Comparison of ENCODE assay signal across 9 mouse cellular contexts in the genomic region with DNA sequence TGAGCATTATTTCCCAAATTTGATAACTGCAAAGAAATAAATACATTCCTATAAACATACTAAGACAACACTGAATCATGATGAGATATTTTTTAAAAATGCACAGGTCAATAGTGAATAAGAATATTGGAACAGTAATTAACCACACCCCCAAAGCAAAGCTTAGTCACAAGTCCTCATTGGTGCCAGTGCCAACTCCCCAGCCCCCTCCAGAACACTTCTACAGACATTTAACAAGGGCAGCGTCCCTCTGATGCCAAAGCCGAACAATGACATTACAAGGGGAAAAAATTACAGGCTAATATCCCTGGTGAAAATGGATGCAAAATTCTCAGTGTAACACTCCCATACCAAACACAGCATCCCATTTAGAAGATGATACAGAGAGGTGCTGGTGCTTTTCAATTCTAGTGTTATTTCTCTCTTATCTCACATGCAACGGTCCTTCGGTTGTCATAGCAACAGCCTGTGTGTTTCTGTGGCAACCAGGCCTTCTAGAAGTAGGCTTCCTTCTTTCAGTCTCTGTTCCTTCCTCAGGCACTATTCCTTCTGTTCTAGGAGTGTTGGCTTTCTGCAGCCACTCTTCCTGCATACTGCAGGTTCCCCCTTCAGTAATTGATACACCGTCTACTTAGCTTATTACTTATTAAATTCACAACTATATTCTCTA. TPM values are rescaled to one million over a fixed set of nuclear protein-coding genes. Genes with fewer than 3 reads are reported as not detected.
A peak's percentile ranks its signal among the peaks of the same experiment; 100 is the strongest.
DNase-seq lines count a peak whose midpoint lies in the region; ATAC-seq lines count a peak whose summit lies in the region.
"Had no signal": no experiment of that assay in that cellular context is flagged by ENCODE, and none has a peak within 500 bp of the region (broad histone marks: within the 10 kb centered on the region; RNA-seq: fewer than 3 reads in every experiment).

No protein-coding gene starts in this region.

- H3K9me3 ChIP-seq in hindbrain, embryonic 16.5 days (ENCODE audit: control insufficient read depth, low read length), result no peaks in the 10 kb centered on the region; the same call in 1 of the 2 replicates
- H3K9me3 ChIP-seq in midbrain, embryonic 14.5 days (ENCODE audit: control insufficient read depth, low read length), result no peaks in the 10 kb centered on the region

- peak overlapping the region; percentile 17; the same call in 1 of the 2 replicates for H3K4me2 ChIP-seq in hindbrain, embryonic 16.5 days (ENCODE audit: low read length)
- H3K4me2 ChIP-seq in midbrain, embryonic 14.5 days (ENCODE audit: low read length), result peak overlapping the region; percentile 49

- DNase-seq in ES-CJ7 (ENCODE audit: low read depth, low spot score), result peak; percentile 36
- peak; percentile 4 for DNase-seq in embryo, embryonic 9.5 days (ENCODE audit: extremely low spot score)
- DNase-seq in midbrain, embryonic 14.5 days, result peak; percentile 96
- DNase-seq in gastrocnemius, postnatal 25 days, result no peak
- no peak for DNase-seq in spleen, adult 12 weeks (ENCODE audit: low spot score)
- DNase-seq in kidney, postnatal 4 days, result no peak

- H3K36me3 ChIP-seq in hindbrain, embryonic 16.5 days (ENCODE audit: control insufficient read depth, insufficient read depth, low read length), result no peaks in the 10 kb centered on the region
- H3K36me3 ChIP-seq in midbrain, embryonic 14.5 days (ENCODE audit: control insufficient read depth, insufficient read depth, low read length), result no peaks in the 10 kb centered on the region

- no peak overlapping the region for H3K9ac ChIP-seq in hindbrain, embryonic 16.5 days (ENCODE audit: low read depth, low read length)
- peak overlapping the region; percentile 28; the same call in 1 of the 2 replicates for H3K9ac ChIP-seq in midbrain, embryonic 14.5 days (replicated peaks; ENCODE audit: low read length)

- H3K27ac ChIP-seq in hindbrain, embryonic 16.5 days (ENCODE audit: low read depth, low read length), result peak overlapping the region; percentile 67
- peak overlapping the region; percentile 90 for H3K27ac ChIP-seq in midbrain, embryonic 14.5 days (replicated peaks; ENCODE audit: low read depth, low read length)

- WGBS in hindbrain, embryonic 16.5 days, result 25% methylated on average over 5 of the region's 5 CpGs
- 27% methylated on average over 5 of the region's 5 CpGs for WGBS in midbrain, embryonic 14.5 days

- H3K27me3 ChIP-seq in hindbrain, embryonic 16.5 days (replicated peaks; ENCODE audit: control insufficient read depth, insufficient read depth, low read length), result no peaks in the 10 kb centered on the region
- no peaks in the 10 kb centered on the region for H3K27me3 ChIP-seq in midbrain, embryonic 14.5 days (ENCODE audit: control insufficient read depth, insufficient read depth, low read length)

- H3K4me1 ChIP-seq in hindbrain, embryonic 16.5 days (ENCODE audit: control insufficient read depth, insufficient read depth, low read depth, low read length), result no peaks in the 10 kb centered on the region
- H3K4me1 ChIP-seq in midbrain, embryonic 14.5 days (ENCODE audit: control insufficient read depth, insufficient read depth, low read length), result peaks cover 15% of the 10 kb centered on the region

- ATAC-seq in hindbrain, embryonic 16.5 days, result peak; percentile 96
- peak; percentile 92 for ATAC-seq in midbrain, embryonic 14.5 days (ENCODE audit: low FRiP score, low TSS enrichment)
- ATAC-seq in inflammation-experienced regulatory T-cells, adult 6 months, result no peak
- ATAC-seq: Patski had no signal

- H3K4me3 ChIP-seq in hindbrain, embryonic 16.5 days (ENCODE audit: low read length), result no peak overlapping the region
- H3K4me3 ChIP-seq in midbrain, embryonic 14.5 days (replicated peaks; ENCODE audit: low read depth, low read length), result peak overlapping the region; percentile 21

RNA-seq across cellular contexts. Expression of gene Ahi1, which starts 7.9 kb away (rescaled TPM):
- 122 and 123 TPM in 2 replicates for polyA plus RNA-seq in hindbrain, embryonic 16.5 days (2015; fragmentation: Nextera tagmentation; extraction: Ambion mirVana)
- polyA plus RNA-seq in midbrain, embryonic 14.5 days (2014; fragmentation: Nextera tagmentation; extraction: Ambion mirVana), result 113 and 117 TPM in 2 replicates
- 1 to 10 TPM in 1 of 2 experiments, under 1 TPM in 1; 0.87 to 1.4 TPM for total RNA-seq in gastrocnemius, postnatal 25 days (2021)
- polyA plus RNA-seq in inflammation-experienced regulatory T-cells, adult 6 months (2017; shearing (Covaris generic)), result 10 to 100 TPM in 2 of 3 experiments, 1 to 10 TPM in 1; 9.8 to 17.5 (median 13.3) TPM

Comparison
In these comparisons a context has a peak if more than half of its experiments do, and no peak if none do; other contexts are left out.
1. DNase-seq: peak in ES-CJ7 (single experiment), embryo, embryonic 9.5 days (single experiment) and midbrain, embryonic 14.5 days (single experiment); none in gastrocnemius, postnatal 25 days (single experiment), spleen, adult 12 weeks (single experiment) and kidney, postnatal 4 days (0 of 2).